Mouse (Mus musculus): ENCODE data around the gene Olfr746. TPM values are rescaled to one million over a fixed set of nuclear protein-coding genes. Genes with fewer than 3 reads are reported as not detected.

Olfr746 gene
- not detected for total RNA-seq (2021)
- long read RNA-seq, experiment 1, result 0 reads
- long read RNA-seq, experiment 2, result 0 reads

DNA sequence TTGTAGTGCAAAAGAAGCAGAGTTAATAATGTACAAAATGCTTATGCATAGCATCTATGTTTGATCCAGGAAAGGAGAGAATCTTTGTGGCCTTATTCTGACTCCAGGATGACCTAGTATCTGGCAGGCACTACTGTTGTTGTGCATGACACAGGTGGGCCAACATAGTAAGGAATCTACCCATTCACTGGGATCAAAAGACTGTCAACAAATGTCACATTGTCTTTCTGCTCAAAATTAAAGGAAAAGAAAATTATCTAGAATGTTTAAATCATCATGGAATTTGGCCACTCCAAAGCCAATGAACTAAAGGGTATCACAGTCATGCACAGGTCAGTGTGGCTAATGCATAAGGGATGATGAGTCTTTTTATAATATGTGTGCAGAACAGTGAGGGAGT is at the start of gene Olfr746:
TSS of gene Olfr746 (plus strand) at position 301 of the 400 bp plus-strand sequence.
- no peak for TF ChIP-seq CTCF (conservative IDR thresholded peaks at IDR 0.05)
- Histone ChIP-seq H3K27ac (no peak within 1 kb of the TSS), H3K4me3 (no peak within 1 kb of the TSS)
- DNase-seq (ENCODE audit: low spot score in 2 of 2), result no peak

GRCm38 (mm10) chr14:50614579-50614978 is 32.3 kb upstream of the Olfr746 start, which contains the start of gene Olfr744:
Gene Olfr744, plus strand, starts transcription at chr14:50614879.
- no peak for DNase-seq (ENCODE audit: low spot score in 2 of 2)
- H3K27ac ChIP-seq, result no peak within 1 kb of the TSS
- no peak for TF ChIP-seq CTCF (conservative IDR thresholded peaks at IDR 0.05)
- no peak within 1 kb of the TSS for H3K4me3 ChIP-seq

- no peak for DNase-seq (ENCODE audit: low spot score in 2 of 2)
- TF ChIP-seq CTCF (conservative IDR thresholded peaks at IDR 0.05), result no peak
These were observed 7.8 kb upstream of the Olfr746 start, which contains the start of gene Olfr745 for GRCm38 (mm10) chr14:50639088-50639487. Gene Olfr745, plus strand, starts transcription at chr14:50639388.

DNA sequence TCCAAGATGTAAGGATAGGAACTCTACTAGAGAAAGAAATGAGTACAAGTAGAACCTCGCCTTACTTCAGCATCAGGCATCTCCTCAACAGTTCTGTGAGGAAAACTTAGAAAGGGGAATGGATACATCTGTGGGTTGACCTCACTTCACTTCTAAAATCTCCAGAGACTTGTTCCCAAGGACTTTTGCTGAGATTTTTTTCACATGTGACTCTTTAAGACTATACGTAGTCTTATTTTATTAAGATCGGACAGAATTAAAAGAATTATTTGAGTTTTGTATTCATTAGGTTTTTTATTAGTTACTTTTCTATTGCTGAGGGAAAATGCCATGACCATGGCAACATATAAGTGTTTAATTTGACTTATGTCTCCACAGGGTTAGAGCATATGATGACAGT is 46.2 kb downstream of the Olfr746 start, which contains the start of gene Olfr747:
TSS of gene Olfr747 (minus strand) at position 101 of the 400 bp plus-strand sequence.
- DNase-seq (ENCODE audit: low spot score in 2 of 2), result no peak
- TF ChIP-seq CTCF (conservative IDR thresholded peaks at IDR 0.05), result no peak
- Histone ChIP-seq H3K27ac (no peak within 1 kb of the TSS), H3K4me3 (no peak within 1 kb of the TSS)

More at GRCm38 (mm10) chr14:50639088-50639487, 7.8 kb upstream of the Olfr746 start, which contains the start of gene Olfr745:
- Histone ChIP-seq H3K4me3 (no peak within 1 kb of the TSS), H3K27ac (no peak within 1 kb of the TSS)

Other genes with a start within 250 kb of the Olfr746 start
- gene Olfr738, start 239.5 kb upstream of the Olfr746 start, total RNA-seq (2021), result not detected
- not detected for gene Olfr739, start 228.5 kb upstream of the Olfr746 start, total RNA-seq (2021)
- not detected for gene Olfr740, start 201.5 kb upstream of the Olfr746 start, total RNA-seq (2021)
- gene Olfr741, start 174.3 kb upstream of the Olfr746 start, total RNA-seq (2021), result not detected
- gene Olfr742, start 143.5 kb upstream of the Olfr746 start, total RNA-seq (2021), result not detected
- gene Olfr743, start 125.2 kb upstream of the Olfr746 start, total RNA-seq (2021), result not detected
- gene Olfr744, start 32.2 kb upstream of the Olfr746 start, total RNA-seq (2021), result not detected
- not detected for gene Olfr745, start 7.7 kb upstream of the Olfr746 start, total RNA-seq (2021)
- gene Olfr747, start 46.1 kb downstream of the Olfr746 start, total RNA-seq (2021), result not detected
- gene Olfr748, start 60.3 kb downstream of the Olfr746 start, total RNA-seq (2021), result not detected
- gene Olfr749, start 98.0 kb downstream of the Olfr746 start, total RNA-seq (2021), result not detected
- 10 to 100 TPM; 67.0 to 69.7 TPM for gene Ttc5, start 138.4 kb downstream of the Olfr746 start, total RNA-seq (2021)
- gene Ccnb1ip1, start 160.6 kb downstream of the Olfr746 start, total RNA-seq (2021), result not detected
- gene Parp2, start 160.8 kb downstream of the Olfr746 start, total RNA-seq (2021), result 10 to 100 TPM; 27.5 to 31.9 TPM
- 1 to 10 TPM; 2.4 to 3.2 TPM for gene Tep1, start 223.5 kb downstream of the Olfr746 start, total RNA-seq (2021)

All from layer of hippocampus, adult 2 months (tissue).